Mouse (Mus musculus) megakaryocyte, embryonic 14.5 days (primary cell): Measurements from ENCODE around the gene Pprc1. TPM values are rescaled to one million over a fixed set of nuclear protein-coding genes. Genes with fewer than 3 reads are reported as not detected.

Source experiments
- H3K27me3 ChIP-seq: replicated peaks from 2 replicates; pipeline ENCODE3; 2012; ENCODE audit warnings: inconsistent platforms
- H3K36me3 ChIP-seq: replicated peaks from 2 replicates; pipeline ENCODE3; 2012; ENCODE audit warnings: low read length, inconsistent platforms, mixed read lengths
- H3K4me1 ChIP-seq: 2 replicates; pipeline ENCODE4 v1.6.1; 2012; ENCODE audit warnings: inconsistent platforms
- H3K4me3 ChIP-seq: replicated peaks from 2 replicates; pipeline ENCODE3; 2012; ENCODE audit warnings: moderate library complexity, mild to moderate bottlenecking, inconsistent platforms
- H3K9me3 ChIP-seq: 2 replicates; pipeline ENCODE4 v1.6.1; 2012; ENCODE audit warnings: inconsistent platforms
- FLI1 ChIP-seq: IDR thresholded peaks from 2 replicates; pipeline ENCODE4 v1.6.1; 2012; ENCODE audit warnings: low read length, inconsistent platforms, mixed read lengths
- GATA1 ChIP-seq: IDR thresholded peaks from 3 replicates; pipeline ENCODE4 v1.6.1; 2012; ENCODE audit warnings: mixed read lengths, low read length, inconsistent platforms, borderline replicate concordance
- polyA plus RNA-seq: library from polyadenylated mRNA; stranded (reverse); fragments of >175 nt; gene quantifications from 2 replicates; pipeline ENCODE4 v1.2.3, GENCODE M21; 2012; ENCODE audit warnings: low replicate concordance; ENCODE audit not compliant: insufficient read depth

Gene Pprc1
- polyA plus RNA-seq, 1 experiment, result 8.7 TPM

- peak overlapping the region; percentile 96 for H3K4me3 ChIP-seq
- H3K4me1 ChIP-seq, result peaks cover 47% of the 10 kb centered on the region
- TF ChIP-seq FLI1, result no peak
- no peak for TF ChIP-seq GATA1
- H3K36me3 ChIP-seq, result peaks cover 6% of the 10 kb centered on the region
- H3K27me3 ChIP-seq, result no peaks in the 10 kb centered on the region
- H3K9me3 ChIP-seq, result no peaks in the 10 kb centered on the region
Observed at GRCm38 (mm10) chr19:46055752-46056387, 11.2 kb downstream of the Pprc1 start.

- H3K27me3 ChIP-seq, result no peaks in the 10 kb centered on the region
- peaks cover 11% of the 10 kb centered on the region for H3K36me3 ChIP-seq
- peaks cover 44% of the 10 kb centered on the region for H3K4me1 ChIP-seq
- peak overlapping the region; percentile 96 for H3K4me3 ChIP-seq
- no peaks in the 10 kb centered on the region for H3K9me3 ChIP-seq
- no peak for TF ChIP-seq FLI1
- TF ChIP-seq GATA1, result peak; percentile 87; the same call in 2 of the 3 replicates
Observed at GRCm38 (mm10) chr19:46056388-46056946, 11.8 kb downstream of the Pprc1 start.

DNA sequence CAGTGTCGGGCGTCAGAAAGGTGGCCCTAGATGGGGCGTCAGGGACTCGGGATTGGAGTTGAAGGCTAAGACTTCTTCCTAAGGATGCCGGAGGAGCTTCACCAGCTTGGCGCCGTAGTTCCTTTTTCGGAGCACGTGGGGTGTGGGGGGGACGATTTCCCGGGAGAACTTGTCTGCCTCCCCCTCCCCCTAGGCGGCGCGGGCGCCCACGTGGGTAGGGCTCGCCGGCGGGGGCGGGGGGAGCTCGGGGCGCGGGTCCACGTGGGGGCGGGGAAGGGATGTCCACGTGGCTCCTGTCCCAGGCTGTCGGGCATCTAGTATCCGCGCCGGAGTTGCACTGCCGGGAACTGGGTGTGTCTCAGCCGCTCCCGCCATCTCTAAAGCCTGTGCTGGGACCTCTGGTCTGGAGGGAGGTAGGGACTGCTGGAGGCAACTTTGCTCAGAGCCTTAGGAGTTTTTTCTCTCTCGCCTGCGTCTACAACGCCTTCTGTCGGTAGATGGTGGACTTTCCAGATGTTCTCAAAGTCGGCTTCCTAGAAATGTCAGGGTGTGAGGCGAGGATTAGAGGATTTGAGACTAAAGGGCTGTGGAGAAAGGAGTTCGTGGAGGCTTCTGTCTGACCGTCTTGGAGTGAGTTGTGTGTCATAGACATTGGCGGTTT, 12.4 kb downstream of the Pprc1 start:
- peak overlapping the region; percentile 96 for H3K4me3 ChIP-seq
- H3K36me3 ChIP-seq, result peaks cover 18% of the 10 kb centered on the region
- H3K4me1 ChIP-seq, result peaks cover 38% of the 10 kb centered on the region
- H3K9me3 ChIP-seq, result no peaks in the 10 kb centered on the region
- no peaks in the 10 kb centered on the region for H3K27me3 ChIP-seq
- TF ChIP-seq FLI1 (no peak), GATA1 (no peak)

GRCm38 (mm10) chr19:46058466-46058865, 13.8 kb downstream of the Pprc1 start:
- H3K4me3 ChIP-seq, result peak overlapping the region; percentile 29
- H3K36me3 ChIP-seq, result peaks cover 31% of the 10 kb centered on the region
- H3K4me1 ChIP-seq, result peaks cover 45% of the 10 kb centered on the region
- H3K27me3 ChIP-seq, result no peaks in the 10 kb centered on the region
- no peaks in the 10 kb centered on the region for H3K9me3 ChIP-seq
- TF ChIP-seq GATA1, result no peak
- no peak for TF ChIP-seq FLI1

- H3K9me3 ChIP-seq, result no peaks in the 10 kb centered on the region
- peaks cover 37% of the 10 kb centered on the region for H3K4me1 ChIP-seq
- H3K27me3 ChIP-seq, result no peaks in the 10 kb centered on the region
- TF ChIP-seq FLI1, result no peak
- TF ChIP-seq GATA1, result no peak
- H3K36me3 ChIP-seq, result peaks cover 55% of the 10 kb centered on the region
- H3K4me3 ChIP-seq, result no peak overlapping the region
Observed at GRCm38 (mm10) chr19:46060845-46061244, 16.2 kb downstream of the Pprc1 start.

- Histone ChIP-seq H3K9me3 (no peaks in the 10 kb centered on the region), H3K36me3 (peaks cover 97% of the 10 kb centered on the region), H3K4me1 (peaks cover 4% of the 10 kb centered on the region; the same call in 1 of the 2 replicates), H3K4me3 (no peak overlapping the region), H3K27me3 (no peaks in the 10 kb centered on the region)
- TF ChIP-seq FLI1 (no peak), GATA1 (no peak)
Observed at GRCm38 (mm10) chr19:46068054-46068453, 23.4 kb downstream of the Pprc1 start.

GRCm38 (mm10) chr19:46073285-46073684, 28.6 kb downstream of the Pprc1 start:
- TF ChIP-seq GATA1 (no peak), FLI1 (no peak)
- H3K36me3 ChIP-seq, result peaks cover 61% of the 10 kb centered on the region

GRCm38 (mm10) chr19:46074266-46074665, 29.6 kb downstream of the Pprc1 start:
- Histone ChIP-seq H3K36me3 (peaks cover 61% of the 10 kb centered on the region), H3K9me3 (no peaks in the 10 kb centered on the region), H3K4me1 (peaks cover 34% of the 10 kb centered on the region), H3K27me3 (no peaks in the 10 kb centered on the region), H3K4me3 (no peak overlapping the region)
- TF ChIP-seq FLI1 (no peak), GATA1 (no peak)

More at GRCm38 (mm10) chr19:46073285-46073684, 28.6 kb downstream of the Pprc1 start:
- Histone ChIP-seq H3K9me3 (no peaks in the 10 kb centered on the region), H3K4me3 (no peak overlapping the region), H3K27me3 (no peaks in the 10 kb centered on the region), H3K4me1 (peaks cover 29% of the 10 kb centered on the region)

DNA sequence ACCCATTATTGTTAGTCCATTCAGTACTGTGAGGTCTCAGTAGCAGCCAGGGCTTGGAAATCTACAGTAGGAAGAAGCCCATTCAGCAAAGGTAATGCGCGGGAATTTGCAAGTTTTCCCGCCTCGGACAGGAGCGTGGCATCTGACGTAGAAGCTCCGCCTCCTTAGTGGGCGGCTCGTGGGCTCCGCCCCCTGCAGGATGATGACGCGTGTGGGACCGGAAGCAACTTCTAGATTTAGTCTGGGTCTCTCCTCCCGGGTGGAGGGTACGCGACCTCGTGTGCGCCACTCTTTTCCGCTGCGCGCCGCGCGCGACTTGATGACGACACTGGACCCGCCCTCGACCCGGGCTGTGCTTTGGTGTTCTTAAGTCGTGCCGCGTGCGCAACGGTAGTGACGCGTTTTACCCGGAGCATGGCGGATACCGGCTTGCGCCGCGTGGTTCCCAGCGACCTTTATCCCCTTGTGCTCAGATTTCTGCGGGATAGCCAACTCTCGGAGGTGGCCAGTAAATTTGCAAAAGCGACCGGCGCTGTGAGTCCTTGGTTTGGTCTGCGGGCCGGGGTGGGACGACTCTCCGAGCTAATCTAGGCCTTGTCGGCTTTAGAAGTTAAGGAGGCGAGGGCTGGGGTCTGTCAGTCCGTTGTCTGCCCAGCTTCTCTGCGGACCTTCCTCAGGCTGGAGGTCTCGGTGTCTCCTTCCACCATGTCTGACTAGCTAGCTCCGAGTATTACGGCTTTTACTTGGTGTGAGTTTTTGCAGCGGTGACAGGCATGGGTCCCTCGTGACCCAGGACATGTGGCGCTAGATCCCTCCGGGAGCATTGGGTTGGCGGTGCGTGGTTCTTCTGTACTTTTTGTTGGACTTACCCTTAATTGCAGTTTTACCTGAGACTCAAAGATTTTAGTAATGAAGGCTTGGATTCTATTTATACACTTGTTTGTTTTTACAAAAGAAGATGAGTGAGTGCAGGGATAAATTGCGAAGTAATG, 31.2 kb downstream of the Pprc1 start, which contains the start of gene Nolc1:
Nolc1 (plus strand) TSS at position 248 of the 992 bp plus-strand sequence.
- TF ChIP-seq FLI1 (peak; percentile 90), GATA1 (no peak)
- Histone ChIP-seq H3K27me3 (no peaks in the 10 kb centered on the region), H3K9me3 (no peaks in the 10 kb centered on the region), H3K4me3 (peak within 1 kb of the TSS; percentile 99), H3K4me1 (peaks cover 34% of the 10 kb centered on the region), H3K36me3 (peaks cover 64% of the 10 kb centered on the region)
